Mouse (Mus musculus) induced T-regulatory cell, adult 2 months (primary cell): ENCODE results near the gene Unc13c.

ENCODE experiments used
- DNase-seq: peaks from one replicate; pipeline ENCODE4 v3.0.0-alpha.2; 2012; ENCODE audit warnings: low read depth

Gene Unc13c

GRCm38 (mm10) chr9:73968641-73969121 lies at the start of gene Unc13c:
Gene Unc13c (minus strand): TSS chr9:73968966.
- no peak for DNase-seq

GRCm38 (mm10) chr9:74007976-74008686 lies 39.4 kb upstream of the Unc13c start:
- no peak for DNase-seq

- DNase-seq, result no peak
These were observed 33.7 kb upstream of the Unc13c start for GRCm38 (mm10) chr9:74002388-74002990.

GRCm38 (mm10) chr9:73988096-73988495 lies 19.3 kb upstream of the Unc13c start:
- no peak for DNase-seq

- no peak for DNase-seq
These were observed 18.5 kb upstream of the Unc13c start for GRCm38 (mm10) chr9:73987236-73987635.

- DNase-seq, result peak; percentile 21
These were observed 14.0 kb upstream of the Unc13c start for GRCm38 (mm10) chr9:73982597-73983344.

- no peak for DNase-seq
These were observed 3.7 kb upstream of the Unc13c start for GRCm38 (mm10) chr9:73972327-73972988.

- no peak for DNase-seq
These were observed 2.0 kb upstream of the Unc13c start for GRCm38 (mm10) chr9:73970717-73971116.

GRCm38 (mm10) chr9:73965322-73965915 lies 3.3 kb downstream of the Unc13c start:
- no peak for DNase-seq

- DNase-seq, result no peak
These were observed 6.3 kb downstream of the Unc13c start for GRCm38 (mm10) chr9:73962471-73962870.

- no peak for DNase-seq
These were observed 16.4 kb downstream of the Unc13c start for GRCm38 (mm10) chr9:73952331-73952730.

- DNase-seq, result no peak
These were observed 17.2 kb downstream of the Unc13c start for GRCm38 (mm10) chr9:73951586-73951985.

- DNase-seq, result no peak
These were observed 33.9 kb downstream of the Unc13c start for GRCm38 (mm10) chr9:73934844-73935243.

GRCm38 (mm10) chr9:73931988-73932387 lies 36.8 kb downstream of the Unc13c start:
- no peak for DNase-seq

GRCm38 (mm10) chr9:73927276-73927675 lies 41.5 kb downstream of the Unc13c start:
- no peak for DNase-seq

- DNase-seq, result no peak
These were observed 46.2 kb downstream of the Unc13c start for GRCm38 (mm10) chr9:73922449-73923115.

GRCm38 (mm10) chr9:73905959-73906358 lies 62.8 kb downstream of the Unc13c start:
- DNase-seq, result no peak

GRCm38 (mm10) chr9:73898516-73898915 lies 70.2 kb downstream of the Unc13c start:
- DNase-seq, result no peak

- no peak for DNase-seq
These were observed 72.6 kb downstream of the Unc13c start for GRCm38 (mm10) chr9:73896210-73896609.

GRCm38 (mm10) chr9:73883587-73883986 lies 85.2 kb downstream of the Unc13c start:
- no peak for DNase-seq

- no peak for DNase-seq
These were observed 85.6 kb downstream of the Unc13c start for GRCm38 (mm10) chr9:73883143-73883542.
